Mouse (Mus musculus) heart, postnatal 10 days (tissue): ENCODE measurements around the gene Klf11. TPM values are rescaled to one million over a fixed set of nuclear protein-coding genes. Genes with fewer than 3 reads are reported as not detected.
"Not testable (repeated sequence)": the region's sequence is repeated elsewhere in the genome, so short reads cannot be mapped to it uniquely, and the experiment has no call there.

Experiments used
- DNase-seq, 2 experiments: peaks; one replicate each; pipeline ENCODE4 v3.0.0; 2021
- intact Hi-C: fragments of 180-260 bp; cut with DNase I; formaldehyde crosslinking; loops from one replicate; pipeline ENCODE4 v1.15.1; 2025
- total RNA-seq, 2 experiments: library from RNA; stranded (reverse); gene quantifications; 2 replicates each; pipeline ENCODE4 v1.2.3; 2021

Gene Klf11
- total RNA-seq: 10 to 100 TPM; 25.5 to 37.3 TPM

- intact Hi-C loops: no loop called here
- peak; percentile 98 to 99 for DNase-seq
These were observed at the start of gene Klf11 for GRCm38 (mm10) chr12:24651063-24651557. Gene Klf11 (plus strand): TSS chr12:24651274.

GRCm38 (mm10) chr12:24603266-24603665 is 47.8 kb upstream of the Klf11 start:
- DNase-seq: peak; percentile 83 to 90
- intact Hi-C loops: loop anchor here (1.0 to 5.0 kb wide), 3 partner anchors 22 to 94 kb away; no protein-coding TSS in a partner anchor

- no peak for DNase-seq
- intact Hi-C loops: no loop called here
These were observed 44.9 kb upstream of the Klf11 start for GRCm38 (mm10) chr12:24606166-24606565.

DNA sequence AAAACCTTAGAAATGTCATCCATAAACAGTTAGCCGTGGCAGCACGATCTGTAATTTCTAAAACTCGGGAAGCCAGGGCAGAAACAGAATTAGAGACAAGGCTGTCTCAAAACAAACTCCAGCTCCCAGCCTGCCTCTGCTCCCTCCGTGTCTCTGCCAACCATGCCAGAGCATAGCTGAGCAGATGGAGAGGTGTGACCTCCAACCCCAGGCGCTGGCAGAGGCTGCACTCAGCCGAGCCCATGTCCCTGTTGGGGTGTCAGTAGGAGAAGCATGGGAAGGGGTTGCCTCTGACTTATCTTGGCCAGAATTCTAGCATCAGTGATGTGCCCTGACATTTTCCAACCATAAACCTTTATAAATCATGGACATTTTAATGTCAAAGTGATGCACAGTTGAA is 38.5 kb upstream of the Klf11 start:
- intact Hi-C loops: no loop called here
- no peak for DNase-seq

DNA sequence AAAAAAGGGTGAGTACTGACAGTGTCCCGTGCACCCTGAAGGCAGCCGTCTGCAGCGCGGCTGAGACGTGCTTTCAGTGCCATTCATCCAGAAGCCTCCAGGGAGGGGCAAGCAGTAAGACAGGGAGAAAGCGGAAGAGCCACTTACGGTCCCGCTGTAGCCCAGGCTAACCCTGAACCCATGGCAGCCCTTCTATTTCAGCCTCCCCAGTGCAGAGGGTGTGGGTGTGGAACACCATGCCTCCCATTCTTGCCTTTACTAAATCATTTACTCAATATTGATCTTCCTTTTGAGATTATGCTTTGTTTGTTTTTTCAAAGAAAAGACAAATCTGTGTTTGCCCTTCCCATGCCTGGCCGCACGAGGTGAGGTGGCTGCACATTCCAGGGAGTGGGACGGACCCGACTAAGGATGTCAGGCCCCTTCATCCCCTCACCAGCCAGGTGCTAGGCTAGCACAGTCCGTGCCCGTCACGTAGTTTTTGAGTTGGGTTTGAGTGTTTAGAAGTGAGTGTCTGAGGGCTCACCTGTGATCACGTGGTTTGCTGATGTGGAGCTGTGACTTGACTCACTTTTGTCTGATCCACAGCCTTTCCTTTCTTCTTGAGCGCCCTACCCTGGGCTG is 36.5 kb upstream of the Klf11 start:
- intact Hi-C loops: no loop called here
- DNase-seq: no peak

DNA sequence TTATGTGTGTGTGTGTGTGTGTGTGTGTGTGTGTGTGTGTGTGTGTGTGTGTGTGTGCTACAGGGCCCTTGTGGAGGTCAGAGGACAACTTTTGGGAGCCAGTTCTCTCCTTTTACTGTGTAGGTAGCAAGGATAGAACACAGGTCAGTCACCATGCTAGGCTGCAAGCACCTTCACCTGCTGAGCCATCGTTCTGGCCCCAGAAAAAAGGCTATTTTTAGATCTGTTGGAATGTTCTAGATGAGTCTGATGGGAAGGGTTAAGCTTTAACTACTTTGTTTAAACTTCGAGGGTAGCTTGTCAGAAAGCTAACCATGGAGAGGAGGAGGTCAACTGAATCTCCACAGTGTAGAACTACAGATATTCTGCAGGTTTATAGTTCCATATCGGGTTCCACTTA is 35.9 kb upstream of the Klf11 start:
- intact Hi-C loops: no loop called here
- no peak for DNase-seq

DNA sequence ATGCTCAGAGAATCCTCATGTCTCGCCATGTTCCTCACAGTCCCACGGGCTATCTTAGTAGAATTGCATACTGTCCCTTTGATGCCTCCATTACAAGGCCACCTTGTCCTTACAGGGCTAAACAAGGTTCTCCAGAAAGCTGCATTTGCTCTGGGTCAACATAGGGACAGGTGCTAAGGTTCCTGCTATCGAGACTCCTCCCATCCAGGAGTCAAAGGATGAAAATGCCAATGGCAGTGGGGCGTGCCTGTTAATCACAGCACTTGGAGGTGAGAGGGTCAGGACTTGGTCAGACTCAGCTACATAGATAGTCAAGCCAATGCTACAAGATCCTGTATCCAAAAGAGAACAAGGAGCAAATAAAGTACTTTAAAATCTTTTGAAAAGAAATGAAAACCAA is 31.6 kb upstream of the Klf11 start:
- intact Hi-C loops: no loop called here
- DNase-seq: no peak

DNA sequence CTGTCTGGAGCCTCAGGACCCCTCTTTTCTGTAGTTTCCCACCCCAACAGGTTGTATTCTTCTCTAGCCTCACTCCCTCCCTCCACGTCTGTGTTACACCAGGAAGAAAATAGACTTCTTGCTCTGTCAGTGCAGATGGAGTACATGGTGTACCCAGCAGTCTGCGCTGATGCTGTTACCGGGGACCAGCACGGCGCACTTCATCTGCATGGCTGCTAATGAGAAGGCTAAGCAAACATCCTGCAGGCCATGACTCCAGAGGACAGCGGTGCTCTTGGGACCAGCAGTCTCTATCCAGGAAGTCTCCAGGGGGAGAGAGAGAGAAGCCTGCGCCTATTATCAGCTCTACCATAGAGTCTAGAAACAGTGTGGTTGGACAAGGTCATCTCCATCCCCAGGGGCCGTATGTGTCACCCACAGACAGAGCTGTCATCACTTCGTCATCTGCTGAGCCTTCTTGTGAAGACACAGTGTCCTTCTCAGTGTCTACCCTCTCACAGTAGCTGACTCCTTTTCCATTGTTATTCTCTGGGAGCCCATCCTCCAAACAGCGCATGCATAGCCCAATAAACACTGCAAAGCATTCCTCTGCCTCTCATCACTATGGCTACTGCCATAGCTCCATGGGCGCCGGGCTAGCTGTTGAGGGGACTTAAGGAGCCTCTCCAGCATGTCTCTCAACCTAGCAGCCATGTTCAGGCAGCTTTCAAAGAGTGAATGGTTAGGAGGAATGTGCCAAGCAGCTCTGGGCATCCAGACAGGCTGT is 27.4 kb upstream of the Klf11 start:
- DNase-seq: no peak
- intact Hi-C loops: loop anchor here (2.0 kb wide), 1 partner anchor 21 kb away; no protein-coding TSS in a partner anchor

GRCm38 (mm10) chr12:24626401-24626800 is 24.7 kb upstream of the Klf11 start:
- intact Hi-C loops: no loop called here
- no peak for DNase-seq

GRCm38 (mm10) chr12:24627215-24627614 is 23.9 kb upstream of the Klf11 start:
- intact Hi-C loops: no loop called here
- peak; percentile 43 to 50 for DNase-seq

- peak; percentile 72 to 76 for DNase-seq
- intact Hi-C loops: loop anchor here (1.0 to 2.0 kb wide), 2 partner anchors 22 to 67 kb away; no protein-coding TSS in a partner anchor
These were observed 20.9 kb upstream of the Klf11 start for GRCm38 (mm10) chr12:24630220-24630619.

GRCm38 (mm10) chr12:24632404-24632803 is 18.7 kb upstream of the Klf11 start:
- no peak for DNase-seq
- intact Hi-C loops: no loop called here

DNA sequence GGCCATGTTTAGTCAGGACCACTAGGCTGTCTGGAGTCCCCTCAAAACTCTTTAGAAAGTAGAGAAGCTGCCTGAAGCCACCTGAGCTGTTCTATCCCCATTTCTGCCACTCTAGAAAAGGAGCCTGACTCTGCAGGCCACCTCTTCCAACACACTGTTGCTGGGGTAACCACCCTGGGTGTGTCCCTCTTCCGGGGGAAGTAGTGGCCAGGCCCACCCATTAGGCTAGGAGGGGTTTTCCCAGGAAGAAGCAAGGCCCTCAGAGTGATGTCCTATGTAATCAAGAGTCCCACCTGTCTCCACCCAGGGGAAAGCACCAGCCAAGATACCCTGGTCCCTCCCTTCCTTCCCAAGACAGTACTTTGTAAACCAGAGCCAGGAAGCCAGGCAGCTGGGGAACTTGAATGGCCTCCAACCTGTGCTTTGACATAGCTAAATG is 17.3 kb upstream of the Klf11 start:
- intact Hi-C loops: no loop called here
- peak; percentile 71 to 73 for DNase-seq

DNA sequence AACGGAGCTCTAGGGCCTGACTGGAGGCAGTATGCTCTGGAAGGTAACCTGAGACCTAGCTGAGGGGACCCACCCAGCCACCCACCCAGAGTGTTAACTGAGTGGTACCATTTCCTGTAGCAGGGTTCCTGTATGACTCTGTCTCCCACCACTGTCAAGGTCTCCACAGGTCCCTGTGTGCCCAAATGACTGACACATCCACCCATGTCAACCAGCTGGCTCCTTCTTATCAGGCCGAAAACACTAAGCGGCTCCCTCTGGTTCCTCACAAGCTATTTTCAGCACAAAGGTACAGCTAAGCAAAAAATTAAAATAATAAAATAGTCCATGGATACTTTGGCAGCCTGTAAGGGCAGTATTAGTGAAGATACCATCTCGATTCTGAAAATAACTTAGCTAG is 16.9 kb upstream of the Klf11 start:
- DNase-seq: no peak
- intact Hi-C loops: no loop called here

GRCm38 (mm10) chr12:24634648-24635047 is 16.4 kb upstream of the Klf11 start:
- intact Hi-C loops: no loop called here
- DNase-seq: no peak

- DNase-seq, intact Hi-C loops: not testable (repeated sequence)
These were observed 12.3 kb upstream of the Klf11 start for GRCm38 (mm10) chr12:24638787-24639186.

DNA sequence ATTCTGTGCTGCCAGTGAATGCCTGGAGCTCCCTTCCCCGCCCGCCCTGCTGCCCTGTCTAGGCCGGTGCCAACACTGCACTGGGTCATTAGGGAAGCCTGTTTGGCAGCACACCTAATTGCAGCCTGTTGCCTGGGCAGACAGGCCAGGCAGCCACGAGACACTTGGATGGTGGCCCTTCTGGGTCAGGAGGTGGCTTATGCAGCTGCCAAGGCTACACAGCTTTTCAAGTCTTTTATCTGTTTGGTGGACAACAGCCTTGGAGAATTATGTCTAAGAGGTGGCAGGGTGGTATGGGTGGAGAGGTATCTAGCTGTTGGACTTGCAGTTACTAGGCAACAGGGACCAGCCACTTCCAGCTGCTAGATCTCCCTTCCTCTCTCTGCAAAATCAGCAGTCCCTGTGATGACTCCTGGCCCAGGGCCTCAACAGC is 8.7 kb upstream of the Klf11 start:
- peak; percentile 92 to 93 for DNase-seq
- intact Hi-C loops: no loop called here

DNA sequence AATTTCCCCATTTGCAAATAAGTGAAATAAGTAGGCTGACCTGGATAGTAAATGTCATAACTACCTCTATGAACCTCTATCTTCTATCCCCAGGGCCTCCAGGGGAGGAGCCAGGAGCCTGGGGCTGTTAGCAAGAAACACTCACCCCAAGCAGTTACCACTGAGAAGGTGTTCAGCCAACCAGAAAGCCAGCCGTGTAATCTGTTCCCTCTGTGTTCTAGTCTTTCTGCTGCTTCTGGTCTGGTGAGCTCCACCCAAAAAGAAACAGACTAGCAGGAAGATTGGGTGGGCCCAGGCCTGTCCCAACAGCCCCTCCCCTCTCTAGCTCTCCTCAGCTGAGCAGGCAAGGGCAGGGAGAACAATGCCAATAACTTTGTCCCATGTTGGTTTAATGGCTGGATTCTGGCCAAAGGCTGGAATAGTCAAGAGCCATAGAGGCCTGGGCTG is 6.9 kb upstream of the Klf11 start:
- intact Hi-C loops: no loop called here
- peak; percentile 67 to 72 for DNase-seq

- intact Hi-C loops: no loop called here
- no peak for DNase-seq
These were observed 5.2 kb upstream of the Klf11 start for GRCm38 (mm10) chr12:24645901-24646300.

DNA sequence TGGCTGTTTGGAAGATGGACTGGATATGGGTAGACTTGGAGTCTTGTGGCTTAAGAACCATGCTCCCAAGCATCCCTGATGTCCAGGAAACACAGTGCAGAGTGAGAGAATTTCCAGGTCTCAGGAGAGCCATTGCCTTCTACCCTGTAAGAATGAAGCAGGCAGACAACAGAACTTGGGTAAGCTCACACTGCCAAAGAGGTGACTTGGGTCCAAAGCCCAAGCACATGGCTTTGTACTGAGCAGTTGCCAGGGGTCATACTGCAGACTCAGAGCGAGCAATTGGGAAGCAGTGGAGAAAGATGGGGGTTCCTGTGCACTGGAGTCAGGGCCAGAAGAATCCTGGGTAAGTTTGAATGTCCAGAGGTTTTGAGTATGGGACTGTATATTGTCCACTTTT is 3.0 kb upstream of the Klf11 start:
- DNase-seq: no peak
- intact Hi-C loops: no loop called here

- DNase-seq: no peak
- intact Hi-C loops: no loop called here
These were observed 535 bp upstream of the Klf11 start for GRCm38 (mm10) chr12:24650415-24651062.
